ENCODE assay signal across 8 mouse cellular contexts in the genomic region with DNA sequence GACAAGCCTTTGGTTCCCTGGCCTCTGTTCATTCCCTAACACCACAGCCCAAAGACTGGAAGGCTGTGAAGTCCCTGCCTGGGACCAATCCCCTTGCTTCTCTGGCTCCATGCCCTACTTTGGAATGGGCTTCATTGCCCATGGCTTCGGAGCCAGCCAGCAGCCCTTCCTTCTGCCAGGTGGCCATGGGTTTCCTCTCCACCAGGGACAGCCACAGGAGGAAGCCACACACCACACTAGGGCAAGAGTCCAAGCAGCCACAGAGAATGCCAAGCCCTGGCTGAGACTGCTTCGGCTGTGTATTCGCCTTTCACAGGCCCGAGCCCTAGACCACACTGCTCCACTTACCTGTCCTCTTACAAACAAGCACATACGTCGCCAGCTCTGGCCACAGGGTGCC. TPM values are rescaled to one million over a fixed set of nuclear protein-coding genes. Genes with fewer than 3 reads are reported as not detected.
A peak's percentile ranks its signal among the peaks of the same experiment; 100 is the strongest.
DNase-seq lines count a peak whose midpoint lies in the region; ATAC-seq and TF ChIP-seq lines count a peak whose summit lies in the region.
"Had no signal": no experiment of that assay in that cellular context is flagged by ENCODE, and none has a peak within 500 bp of the region (broad histone marks: within the 10 kb centered on the region; RNA-seq: fewer than 3 reads in every experiment).

No protein-coding gene starts in this region.

- no peaks in the 10 kb centered on the region for H3K27me3 ChIP-seq in hindbrain, embryonic 15.5 days
- no peaks in the 10 kb centered on the region; the same call in 1 of the 2 replicates for H3K27me3 ChIP-seq in hindbrain, embryonic 10.5 days (ENCODE audit: insufficient read depth, poor library complexity, severe bottlenecking)
- H3K27me3 ChIP-seq in spleen, adult 2 months (ENCODE audit: control insufficient read depth, insufficient read depth, low read length) = no peaks in the 10 kb centered on the region
- H3K27me3 ChIP-seq: liver, embryonic 15.5 days had no signal

- TF ChIP-seq CTCF in spleen, adult 2 months (IDR thresholded peaks at IDR 0.05; ENCODE audit: extremely low read depth, insufficient read depth, insufficient read length, insufficient replicate concordance) = no peak
- TF ChIP-seq CTCF in lung, adult 2 months (IDR thresholded peaks at IDR 0.05; ENCODE audit: insufficient read depth, low read length) = no peak

- no peak overlapping the region for H3K9ac ChIP-seq in hindbrain, embryonic 15.5 days
- H3K9ac ChIP-seq: liver, embryonic 15.5 days had no signal

- H3K4me2 ChIP-seq in hindbrain, embryonic 15.5 days = no peak overlapping the region
- H3K4me2 ChIP-seq: liver, embryonic 15.5 days had no signal

- H3K36me3 ChIP-seq in hindbrain, embryonic 15.5 days = no peaks in the 10 kb centered on the region
- H3K36me3 ChIP-seq in hindbrain, embryonic 10.5 days = no peaks in the 10 kb centered on the region
- peaks cover 35% of the 10 kb centered on the region for H3K36me3 ChIP-seq in spleen, adult 2 months (ENCODE audit: control insufficient read depth, insufficient read depth, low read length)
- H3K36me3 ChIP-seq: liver, embryonic 15.5 days had no signal

- H3K4me1 ChIP-seq in hindbrain, embryonic 15.5 days (replicated peaks) = peaks cover 14% of the 10 kb centered on the region
- peaks cover 17% of the 10 kb centered on the region for H3K4me1 ChIP-seq in hindbrain, embryonic 10.5 days (replicated peaks)
- peaks cover 36% of the 10 kb centered on the region; the same call in 1 of the 2 replicates for H3K4me1 ChIP-seq in spleen, adult 2 months (ENCODE audit: control insufficient read depth, insufficient read depth, insufficient read length)
- no peaks in the 10 kb centered on the region for H3K4me1 ChIP-seq in lung, adult 2 months (ENCODE audit: control insufficient read depth, insufficient read depth, low read length)

- no peak overlapping the region; the same call in 1 of the 2 replicates for H3K27ac ChIP-seq in hindbrain, embryonic 15.5 days (replicated peaks)
- H3K27ac ChIP-seq in hindbrain, embryonic 10.5 days = no peak overlapping the region
- H3K27ac ChIP-seq in spleen, adult 2 months (ENCODE audit: insufficient read depth, low read length) = peak overlapping the region; percentile 5; the same call in 1 of the 2 replicates
- H3K27ac ChIP-seq: liver, embryonic 15.5 days had no signal

- 70% methylated on average over 6 of the region's 6 CpGs for WGBS in hindbrain, embryonic 15.5 days
- 88% methylated on average over 6 of the region's 6 CpGs for WGBS in hindbrain, embryonic 10.5 days
- 24% methylated on average over 6 of the region's 6 CpGs for WGBS in spleen, adult 2 months
- 65% methylated on average over 6 of the region's 6 CpGs for WGBS in lung, adult 2 months

- H3K9me3 ChIP-seq in hindbrain, embryonic 15.5 days = no peaks in the 10 kb centered on the region
- H3K9me3 ChIP-seq in hindbrain, embryonic 10.5 days = no peaks in the 10 kb centered on the region
- H3K9me3 ChIP-seq: liver, embryonic 15.5 days had no signal

- H3K4me3 ChIP-seq in hindbrain, embryonic 15.5 days = no peak overlapping the region
- no peak overlapping the region for H3K4me3 ChIP-seq in hindbrain, embryonic 10.5 days
- no peak overlapping the region for H3K4me3 ChIP-seq in spleen, adult 2 months (ENCODE audit: extremely low read depth, insufficient read depth, insufficient read length)
- no peak overlapping the region for H3K4me3 ChIP-seq in lung, adult 2 months (replicated peaks; ENCODE audit: extremely low read depth, low read depth, low read length)
- H3K4me3 ChIP-seq: liver, embryonic 15.5 days had no signal

- 0 out of 2 replicates have a peak, but pooled peaks have one; percentile 50 for ATAC-seq in hindbrain, embryonic 15.5 days (ENCODE audit: low FRiP score, low read depth)
- no peak for ATAC-seq in megakaryocyte-erythroid progenitor cell, adult 5-6 weeks (replicated peaks; ENCODE audit: low FRiP score, low TSS enrichment, poor library complexity, severe bottlenecking)

- no peak for DNase-seq in hindbrain, embryonic 10.5 days (ENCODE audit: low spot score)
- no peak for DNase-seq in spleen, adult 2 months (ENCODE audit: low read depth in 1 of 2, low spot score in 2 of 2)
- no peak for DNase-seq in spleen, postnatal 36 days (ENCODE audit: low spot score in 2 of 2)
- peak; percentile 86 for DNase-seq in cerebellum, adult 9-11 months
- no peak for DNase-seq in lung, adult 2 months

- TF ChIP-seq POLR2A in spleen, adult 2 months (IDR thresholded peaks at IDR 0.05; ENCODE audit: low read depth, low read length) = no peak
- TF ChIP-seq POLR2A in lung, adult 2 months (IDR thresholded peaks at IDR 0.05; ENCODE audit: borderline replicate concordance, extremely low read depth, low read depth, low read length) = no peak

RNA-seq across cellular contexts. Expression of gene Cyth4, which starts 9.2 kb away (rescaled TPM):
- 6.7 and 7.0 TPM in 2 replicates for polyA plus RNA-seq in hindbrain, embryonic 15.5 days (2015; fragmentation: Nextera tagmentation; extraction: Ambion mirVana)
- 4.9 and 8.1 TPM in 2 replicates for polyA plus RNA-seq in hindbrain, embryonic 10.5 days (2016; fragmentation: Nextera tagmentation; extraction: Ambion mirVana)
- 136 and 148 TPM in 2 replicates for polyA plus RNA-seq in spleen, adult 2 months (2012; rRNA removed)
- total RNA-seq in megakaryocyte-erythroid progenitor cell, adult 5-6 weeks (2014; fragmentation: Nextera tagmentation) = 7.0 and 18.8 TPM in 2 replicates
- total RNA-seq in megakaryocyte-erythroid progenitor cell, adult 5-6 weeks (2017) = 12.9 and 13.1 TPM in 2 replicates
- 42.8 and 45.5 TPM in 2 replicates for polyA plus RNA-seq in lung, adult 2 months (2012; rRNA removed)

RNA-seq across cellular contexts. Expression of gene Rac2, which starts 33.5 kb away (rescaled TPM):
- polyA plus RNA-seq in hindbrain, embryonic 15.5 days (2015; fragmentation: Nextera tagmentation; extraction: Ambion mirVana) = 5.4 and 5.6 TPM in 2 replicates
- 7.8 and 8.1 TPM in 2 replicates for polyA plus RNA-seq in hindbrain, embryonic 10.5 days (2016; fragmentation: Nextera tagmentation; extraction: Ambion mirVana)
- polyA plus RNA-seq in spleen, adult 2 months (2012; rRNA removed) = 1,941 and 2,027 TPM in 2 replicates
- 134 and 169 TPM in 2 replicates for total RNA-seq in megakaryocyte-erythroid progenitor cell, adult 5-6 weeks (2014; fragmentation: Nextera tagmentation)
- total RNA-seq in megakaryocyte-erythroid progenitor cell, adult 5-6 weeks (2017) = 33.0 and 80.9 TPM in 2 replicates
- 145 and 187 TPM in 2 replicates for polyA plus RNA-seq in lung, adult 2 months (2012; rRNA removed)

Comparison
In these comparisons a context has a peak if more than half of its experiments do, and no peak if none do; other contexts are left out.
1. RNA of gene Rac2, which starts 33.5 kb away (polyA plus RNA-seq): 1,941 to 2,027 TPM in spleen, adult 2 months and 145 to 187 TPM in lung, adult 2 months; 7.8 to 8.1 TPM in hindbrain, embryonic 10.5 days and 5.4 to 5.6 TPM in hindbrain, embryonic 15.5 days; every median in the first group is over 10 times any median in the second.